Mouse (Mus musculus) mouse embryonic stem cell (cell line): ENCODE measurements at regions not wholly inside any gene's neighbourhood (a gene's known extent, or its start where the extent isn't known, plus 50 kb on each side); places are given as distances from the start of the nearest gene placed in this dataset.

Experiments used
- in situ Hi-C, 2 experiments: fragments of 300-500 bp; cut with MboI; formaldehyde crosslinking; loops; 1 replicate in 1 of 2; 3 replicates in 1 of 2; pipeline ENCODE4 v1.14.3; 2019 to 2020; ENCODE audit warnings: low sequenced_read_pairs in 2 of 2, low pct_unique_long_range_greater_than_20kb in 1 of 2, mixed read lengths in 1 of 2; ENCODE audit not compliant: unreplicated experiment in 1 of 2

GRCm38 (mm10) chr6:51696396-51696795 is 172.7 kb downstream of the Snx10 start:
- in situ Hi-C loops: no loop called here

- in situ Hi-C loops: no loop called here
These were observed 174.1 kb downstream of the Snx10 start for GRCm38 (mm10) chr6:51697754-51698153.

DNA sequence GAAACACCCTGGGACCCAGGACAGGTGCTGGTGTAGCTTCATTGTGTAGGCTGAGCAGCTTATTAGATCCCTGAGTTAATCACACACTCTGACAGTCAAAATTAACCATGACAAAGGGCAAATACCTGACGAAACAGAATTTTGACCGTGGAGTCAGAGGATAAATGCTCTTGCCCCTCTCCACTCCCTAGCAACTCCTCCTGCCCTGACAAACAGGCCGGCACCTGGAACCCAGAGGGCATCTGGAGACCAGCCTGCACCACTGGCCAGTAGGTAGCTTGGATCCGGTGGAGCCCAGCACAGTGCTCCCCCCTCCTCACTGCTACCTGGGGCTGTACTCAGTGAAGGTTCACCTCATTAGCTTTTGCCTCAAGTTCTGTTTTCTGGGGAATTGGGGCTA is 174.5 kb downstream of the Snx10 start:
- in situ Hi-C loops: no loop called here

- in situ Hi-C loops: no loop called here
These were observed 177.7 kb downstream of the Snx10 start for GRCm38 (mm10) chr6:51701253-51702020.

GRCm38 (mm10) chr6:51702456-51703171 is 178.9 kb downstream of the Snx10 start:
- in situ Hi-C loops: no loop called here

- in situ Hi-C loops: no loop called here
These were observed 184.3 kb downstream of the Snx10 start for GRCm38 (mm10) chr6:51708011-51708410.

- in situ Hi-C loops: no loop called here
These were observed 185.1 kb downstream of the Snx10 start for GRCm38 (mm10) chr6:51708668-51709339.

GRCm38 (mm10) chr6:51709340-51710067 is 185.8 kb downstream of the Snx10 start:
- in situ Hi-C loops: no loop called here

DNA sequence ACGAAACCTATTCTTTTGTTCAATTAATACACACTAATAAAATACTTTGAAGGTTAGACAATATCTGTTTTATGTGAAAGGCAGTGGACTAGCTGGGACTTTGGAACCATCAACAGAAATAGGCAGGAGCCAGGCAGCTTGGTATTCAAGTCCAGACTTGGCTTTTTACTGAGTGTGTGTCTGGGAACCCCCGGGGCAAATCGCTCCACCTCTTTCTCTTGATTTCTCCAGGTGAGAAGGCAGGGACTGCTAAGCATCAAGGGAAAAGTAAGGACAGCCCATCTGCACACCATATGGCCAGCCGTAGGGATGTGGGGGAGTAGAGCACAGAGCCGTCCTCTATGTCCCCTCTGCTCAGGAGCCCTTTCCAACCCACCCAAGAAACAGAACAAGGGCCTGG is 186.5 kb downstream of the Snx10 start:
- in situ Hi-C loops: no loop called here

GRCm38 (mm10) chr6:51710926-51711615 is 187.4 kb downstream of the Snx10 start:
- in situ Hi-C loops: no loop called here

DNA sequence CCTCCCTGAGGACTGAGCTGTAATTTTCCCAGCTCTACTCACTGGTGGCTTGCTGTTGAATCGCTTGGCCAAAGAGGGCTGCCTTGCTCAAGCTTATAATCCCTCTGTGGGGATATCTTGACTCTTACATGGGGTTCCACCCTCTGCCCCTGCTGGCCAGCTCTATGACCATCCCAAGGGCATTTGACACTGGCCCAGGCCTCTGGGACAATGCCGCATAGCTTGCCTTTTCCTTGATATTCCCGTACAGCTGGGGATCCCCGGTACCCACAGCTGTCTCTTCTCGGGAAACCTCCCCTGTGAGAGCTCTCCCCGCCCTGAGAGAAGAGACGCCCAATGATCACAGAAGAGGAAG is 187.9 kb downstream of the Snx10 start:
- in situ Hi-C loops: no loop called here

- in situ Hi-C loops: no loop called here
These were observed 191.6 kb downstream of the Snx10 start for GRCm38 (mm10) chr6:51715158-51715840.

GRCm38 (mm10) chr6:51717386-51717785 is 193.7 kb downstream of the Snx10 start:
- in situ Hi-C loops: no loop called here

DNA sequence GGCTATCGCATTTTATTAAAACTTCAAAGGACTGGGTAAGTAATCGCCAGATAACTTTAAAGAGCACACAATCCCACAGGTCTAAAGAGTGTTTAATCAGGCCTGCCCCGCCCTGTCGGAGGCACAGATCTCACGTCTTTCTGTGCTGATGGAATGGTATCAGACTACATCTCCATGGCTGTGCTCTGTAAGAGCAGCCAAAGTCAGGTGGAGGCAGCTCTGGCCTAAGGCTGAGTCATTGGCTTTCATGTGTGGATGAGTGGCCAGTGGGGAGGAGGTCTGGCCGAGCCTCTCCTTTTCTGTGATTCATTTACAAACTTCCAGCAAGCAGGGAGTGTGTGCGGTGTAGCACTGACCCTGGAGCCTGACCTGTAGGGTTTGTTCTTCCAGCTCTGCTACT is 197.0 kb downstream of the Snx10 start:
- in situ Hi-C loops: no loop called here

- in situ Hi-C loops: no loop called here
These were observed 199.4 kb downstream of the Snx10 start for GRCm38 (mm10) chr6:51723053-51723452.

GRCm38 (mm10) chr6:51727191-51727590 is 203.5 kb downstream of the Snx10 start:
- in situ Hi-C loops: no loop called here

DNA sequence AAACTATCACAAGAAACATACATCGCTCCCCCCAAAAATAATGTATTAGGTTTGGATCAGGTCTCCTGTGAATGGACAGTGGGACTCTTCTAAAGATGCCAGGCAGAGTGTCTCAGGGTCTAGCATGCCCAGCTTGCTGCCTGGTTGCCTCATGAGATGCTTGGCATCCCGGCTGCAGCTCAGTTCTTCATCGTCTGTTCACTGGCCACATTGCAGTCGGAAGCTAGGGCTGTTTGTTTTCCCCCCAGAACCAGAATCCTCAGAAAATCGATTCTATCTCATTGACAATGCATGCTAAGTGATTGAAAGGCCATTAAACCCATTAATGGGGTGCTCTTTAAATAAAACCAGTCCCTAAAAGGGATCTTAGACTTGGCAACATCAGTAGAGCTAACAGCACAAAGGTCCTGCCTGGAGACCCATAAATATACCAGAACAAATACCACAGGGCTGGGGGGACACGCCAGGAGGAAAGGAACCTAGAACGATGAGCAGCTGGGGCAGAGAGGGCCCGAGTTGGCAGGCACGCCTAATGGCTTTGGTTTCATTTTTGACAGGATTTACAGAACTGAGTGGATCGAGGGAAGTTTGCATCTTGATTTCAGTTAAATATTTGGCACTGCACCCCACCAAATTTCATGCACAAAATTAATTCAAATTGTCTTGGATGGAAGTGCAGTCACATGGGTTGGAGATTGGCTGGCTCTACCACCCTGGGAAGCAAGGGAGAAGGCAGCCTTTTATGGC is 205.3 kb downstream of the Snx10 start:
- in situ Hi-C loops: no loop called here
